Comparison of ENCODE assay signal across 15 mouse cellular contexts in genomic region chr8:8103492-8103891, GRCm38 (mm10).
"Had no signal": no experiment of that assay in that cellular context is flagged by ENCODE, and none has a peak within 500 bp of the region (broad histone marks: within the 10 kb centered on the region; RNA-seq: fewer than 3 reads in every experiment).

No protein-coding gene starts in this region.

- H3K27ac ChIP-seq: lung, embryonic 15.5 days; macrophage; midbrain, embryonic 13.5 days; midbrain, embryonic 15.5 days; neural tube, embryonic 12.5 days had no signal

- H3K4me3 ChIP-seq: lung, embryonic 15.5 days; megakaryocyte, embryonic 14.5 days; midbrain, embryonic 13.5 days; midbrain, embryonic 15.5 days; neural tube, embryonic 12.5 days had no signal

- H3K4me2 ChIP-seq: lung, embryonic 15.5 days; midbrain, embryonic 11.5 days; midbrain, embryonic 13.5 days; midbrain, embryonic 15.5 days; neural tube, embryonic 12.5 days had no signal

- H3K36me3 ChIP-seq: lung, embryonic 15.5 days; midbrain, embryonic 13.5 days; midbrain, embryonic 15.5 days; neural tube, embryonic 12.5 days had no signal

- ATAC-seq: lung, postnatal 0 days; midbrain, embryonic 13.5 days; midbrain, embryonic 15.5 days had no signal

- H3K9me3 ChIP-seq: lung, embryonic 15.5 days; midbrain, embryonic 13.5 days; midbrain, embryonic 15.5 days; neural tube, embryonic 12.5 days had no signal

- DNase-seq: lung, adult 2 months; lung, postnatal 14 days; lung, postnatal 36 days; right cerebral cortex, postnatal 14 days; thymus, adult 18-20 months; thymus, postnatal 14 days; thymus, postnatal 36 days had no signal

- H3K27me3 ChIP-seq: lung, embryonic 15.5 days; megakaryocyte, embryonic 14.5 days; midbrain, embryonic 13.5 days; midbrain, embryonic 15.5 days; neural tube, embryonic 12.5 days had no signal

- H3K4me1 ChIP-seq: lung, embryonic 15.5 days; megakaryocyte, embryonic 14.5 days; midbrain, embryonic 13.5 days; midbrain, embryonic 15.5 days; neural tube, embryonic 12.5 days had no signal

- H3K9ac ChIP-seq: lung, embryonic 15.5 days; midbrain, embryonic 13.5 days; midbrain, embryonic 15.5 days; neural tube, embryonic 12.5 days had no signal
